Mouse (Mus musculus): ENCODE data around the gene Olfr157. TPM values are rescaled to one million over a fixed set of nuclear protein-coding genes. Genes with fewer than 3 reads are reported as not detected.
"Not testable (repeated sequence)": the region's sequence is repeated elsewhere in the genome, so short reads cannot be mapped to it uniquely, and the experiment has no call there.

The Olfr157 gene
- polyA plus RNA-seq, 2 experiments from 2014 or later, result 0.09 to 0.50 TPM

DNA sequence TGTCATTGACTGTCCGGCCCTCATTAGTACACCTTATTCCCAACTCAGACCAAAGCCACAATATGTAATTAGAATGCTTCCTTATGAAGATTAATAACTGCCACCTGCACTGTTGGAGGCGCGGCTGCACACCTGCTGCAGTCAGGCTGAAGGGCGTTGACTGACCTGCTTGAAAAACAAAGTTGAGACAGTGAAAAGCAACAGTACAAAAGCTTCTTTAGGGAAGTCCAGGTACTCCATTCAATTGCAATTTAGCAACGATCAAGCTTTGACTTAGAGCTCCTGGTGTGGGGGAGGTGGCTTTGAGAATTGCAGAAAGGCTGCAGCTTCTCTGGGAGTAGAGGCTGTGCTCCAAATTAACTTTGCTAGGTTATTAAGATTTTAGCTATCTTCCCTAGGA is 44.2 kb downstream of the Olfr157 start:
- ATAC-seq, result not testable (repeated sequence)

DNA sequence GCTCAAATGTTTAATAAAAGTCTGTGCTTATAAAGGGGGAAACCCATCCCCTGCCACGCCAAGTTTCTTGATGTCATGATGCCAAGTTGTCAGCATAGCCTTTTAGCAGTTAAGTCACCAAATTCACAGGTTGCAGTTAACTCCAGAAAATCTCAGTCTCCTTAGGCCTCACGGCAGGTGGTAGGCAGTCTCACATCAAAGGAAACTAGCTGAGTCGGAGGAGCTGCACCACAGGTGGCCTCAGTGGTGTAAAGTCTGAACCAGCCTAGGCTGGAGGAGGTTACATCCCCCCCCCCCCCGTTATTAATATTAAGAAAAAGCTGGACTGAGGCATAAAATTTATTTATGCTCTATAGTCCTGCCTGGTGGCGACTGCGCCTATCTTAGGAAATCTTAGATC is 44.7 kb downstream of the Olfr157 start:
- no peak for ATAC-seq

Other genes with a start within 250 kb of the Olfr157 start
- not detected for gene Npr2, start 208.3 kb downstream of the Olfr157 start, polyA plus RNA-seq (2017; shearing (Covaris generic))
- not detected for gene Spag8, start 186.6 kb downstream of the Olfr157 start, polyA plus RNA-seq (2017; shearing (Covaris generic))
- 10 to 100 TPM; 41.0 to 42.7 TPM for gene Hint2, start 183.7 kb downstream of the Olfr157 start, polyA plus RNA-seq (2017; shearing (Covaris generic))
- under 1 TPM; 0.38 to 0.90 TPM for gene Tmem8b, start 171.2 kb downstream of the Olfr157 start, polyA plus RNA-seq (2017; shearing (Covaris generic))
- gene Fam221b, start 171.1 kb downstream of the Olfr157 start, polyA plus RNA-seq (2017; shearing (Covaris generic)), result 1 to 10 TPM; 3.2 to 4.4 TPM
- gene Olfr70, start 139.4 kb downstream of the Olfr157 start, polyA plus RNA-seq (2017; shearing (Covaris generic)), result not detected
- gene Olfr71, start 129.9 kb downstream of the Olfr157 start, polyA plus RNA-seq (2017; shearing (Covaris generic)), result under 1 TPM in 1 of 2 experiments, not detected in 1; 0.13 TPM
- gene Hrct1, start 113.0 kb downstream of the Olfr157 start, polyA plus RNA-seq (2017; shearing (Covaris generic)), result not detected
- under 1 TPM in 1 of 2 experiments, not detected in 1; 0.15 TPM for gene Spaar, start 110.2 kb downstream of the Olfr157 start, polyA plus RNA-seq (2017; shearing (Covaris generic))
- not detected for gene Olfr159, start 69.2 kb downstream of the Olfr157 start, polyA plus RNA-seq (2017; shearing (Covaris generic))
- gene Olfr156, start 16.3 kb downstream of the Olfr157 start, polyA plus RNA-seq (2017; shearing (Covaris generic)), result not detected
- under 1 TPM in 1 of 2 experiments, not detected in 1; 0.26 TPM for gene Olfr155, start 11.4 kb upstream of the Olfr157 start, polyA plus RNA-seq (2017; shearing (Covaris generic))
- 1 to 10 TPM; 3.4 to 5.9 TPM for gene Reck, start 35.3 kb upstream of the Olfr157 start, polyA plus RNA-seq (2017; shearing (Covaris generic))
- 100 to 1,000 TPM; 215 to 250 TPM for gene Glipr2, start 117.2 kb upstream of the Olfr157 start, polyA plus RNA-seq (2017; shearing (Covaris generic))
- under 1 TPM in 1 of 2 experiments, not detected in 1; 0.24 TPM for gene Ccin, start 143.3 kb upstream of the Olfr157 start, polyA plus RNA-seq (2017; shearing (Covaris generic))
- 100 to 1,000 TPM; 109 to 116 TPM for gene Clta, start 164.3 kb upstream of the Olfr157 start, polyA plus RNA-seq (2017; shearing (Covaris generic))
- 10 to 100 TPM; 14.1 to 17.9 TPM for gene Gne, start 244.0 kb upstream of the Olfr157 start, polyA plus RNA-seq (2017; shearing (Covaris generic))

All from activated CD4-positive, CD25-positive, alpha-beta regulatory T cell, adult 4 months (primary cell).